Mouse (Mus musculus) testis, adult 2 months (tissue): ENCODE results near the gene Hs1bp3.

Experiments used
- CTCF ChIP-seq: fragments of 200-500 bp; IDR thresholded peaks from 2 replicates; pipeline ENCODE4 v1.5.1; 2012; ENCODE audit warnings: low read depth, mild to moderate bottlenecking, inconsistent platforms, low read length, moderate library complexity; ENCODE audit not compliant: control insufficient read depth, insufficient read depth, insufficient replicate concordance
- POLR2A ChIP-seq: fragments of 200-500 bp; IDR thresholded peaks from 2 replicates; pipeline ENCODE4 v1.6.1; 2012; ENCODE audit warnings: low read depth, mild to moderate bottlenecking, inconsistent platforms, low read length, moderate library complexity; ENCODE audit not compliant: control insufficient read depth

- TF ChIP-seq POLR2A (no peak), CTCF (no peak)
Observed at GRCm38 (mm10) chr12:8383822-8384221, 70.6 kb downstream of the Hs1bp3 start.
